Mouse (Mus musculus) stomach, postnatal 0 days (tissue): ENCODE measurements around the gene Megf9. TPM values are rescaled to one million over a fixed set of nuclear protein-coding genes. Genes with fewer than 3 reads are reported as not detected.

Source experiments
- ATAC-seq: fragments of 200-750 bp; cut with Nextera tagmentation; 2 replicates; pipeline ENCODE4 v1.8.0; 2017; ENCODE audit not compliant: low FRiP score, low TSS enrichment
- DNase-seq: peaks from one replicate; pipeline ENCODE4 v3.0.0-alpha.2; 2016; ENCODE audit warnings: low spot score
- H3K27ac ChIP-seq: fragments of 300-500 bp; sonication (generic); replicated peaks from 2 replicates; pipeline ENCODE4 v1.5.1; 2014; ENCODE audit warnings: mild to moderate bottlenecking, control low read depth
- H3K27me3 ChIP-seq: fragments of 300-500 bp; sonication (generic); 2 replicates; pipeline ENCODE4 v1.6.1; 2014; ENCODE audit warnings: low read length; ENCODE audit not compliant: control insufficient read depth, insufficient read depth
- H3K36me3 ChIP-seq: fragments of 300-500 bp; sonication (generic); 2 replicates; pipeline ENCODE4 v1.6.1; 2014; ENCODE audit warnings: low read length, mixed read lengths; ENCODE audit not compliant: control insufficient read depth, insufficient read depth
- H3K4me1 ChIP-seq: fragments of 300-500 bp; sonication (generic); replicated peaks from 2 replicates; pipeline ENCODE4 v1.6.1; 2014; ENCODE audit warnings: antibody characterized with exemption; ENCODE audit not compliant: control insufficient read depth, insufficient read depth
- H3K4me2 ChIP-seq: fragments of 300-500 bp; sonication (generic); replicated peaks from 2 replicates; pipeline ENCODE4 v1.6.1; 2014; ENCODE audit warnings: low read depth, mild to moderate bottlenecking, control low read depth, moderate library complexity
- H3K4me3 ChIP-seq: fragments of 300-500 bp; sonication (generic); 2 replicates; pipeline ENCODE4 v1.5.1; 2014; ENCODE audit warnings: low read depth, low read length, control low read depth
- H3K9ac ChIP-seq: fragments of 300-500 bp; sonication (generic); 2 replicates; pipeline ENCODE4 v1.6.1; 2014; ENCODE audit warnings: mild to moderate bottlenecking, low read length, control low read depth, mixed read lengths
- H3K9me3 ChIP-seq: fragments of 300-500 bp; sonication (generic); 2 replicates; pipeline ENCODE4 v1.6.1; 2016; ENCODE audit warnings: low read length; ENCODE audit not compliant: control insufficient read depth
- CTCF ChIP-seq: IDR thresholded peaks from 2 replicates; pipeline ENCODE4 v1.5.1; 2016; ENCODE audit warnings: antibody characterized with exemption, low read depth, mild to moderate bottlenecking, moderate library complexity
- EP300 ChIP-seq: optimal IDR thresholded peaks from 2 replicates; pipeline ENCODE3; 2016; ENCODE audit warnings: antibody characterized with exemption
- WGBS: fragments of 180-500 bp; shearing (Covaris S2); extraction: QIAGEN DNeasy Blood & Tissue Kit; methylation state at CpG from one replicate; pipeline ENCODE4 v1.1.7; 2014; 5-methylcytosine and 5-hydroxymethylcytosine counted together
- polyA plus RNA-seq: library from polyadenylated mRNA; unstranded; fragments of >200 nt; fragmentation: Nextera tagmentation; extraction: Ambion mirVana; gene quantifications from 2 replicates; pipeline ENCODE4 v1.2.1, GENCODE M21; 2015

The Megf9 gene
- polyA plus RNA-seq, 1 experiment from 2014 or later, result 6.3 TPM

DNA sequence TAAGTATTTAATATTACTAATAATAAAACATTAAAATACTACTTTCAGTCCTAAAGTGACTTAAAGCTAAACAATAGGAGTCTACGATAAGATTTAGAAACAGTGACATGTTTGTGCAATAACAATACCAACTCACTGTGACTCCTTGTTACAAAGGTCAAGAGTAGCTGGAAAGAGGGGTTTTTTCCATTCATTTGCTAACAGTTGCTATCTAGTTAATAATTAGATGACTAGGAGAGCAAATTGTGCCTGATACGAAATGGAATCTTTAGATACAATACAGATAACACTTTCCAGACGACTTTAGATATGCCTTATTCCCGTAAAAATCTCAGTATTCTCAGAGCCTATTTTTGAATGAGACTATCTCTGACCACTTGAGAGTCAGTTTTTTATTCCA lies 52.9 kb downstream of the Megf9 start:
- Histone ChIP-seq H3K27ac (no peak overlapping the region), H3K36me3 (no peaks in the 10 kb centered on the region), H3K9me3 (no peaks in the 10 kb centered on the region), H3K4me2 (no peak overlapping the region), H3K4me1 (no peaks in the 10 kb centered on the region), H3K4me3 (no peak overlapping the region), H3K27me3 (no peaks in the 10 kb centered on the region), H3K9ac (no peak overlapping the region)
- no peak for ATAC-seq
- DNase-seq, result no peak
- WGBS, result 66% methylated on average over 4 of the region's 4 CpGs
- no peak for TF ChIP-seq CTCF
- no peak for TF ChIP-seq EP300

DNA sequence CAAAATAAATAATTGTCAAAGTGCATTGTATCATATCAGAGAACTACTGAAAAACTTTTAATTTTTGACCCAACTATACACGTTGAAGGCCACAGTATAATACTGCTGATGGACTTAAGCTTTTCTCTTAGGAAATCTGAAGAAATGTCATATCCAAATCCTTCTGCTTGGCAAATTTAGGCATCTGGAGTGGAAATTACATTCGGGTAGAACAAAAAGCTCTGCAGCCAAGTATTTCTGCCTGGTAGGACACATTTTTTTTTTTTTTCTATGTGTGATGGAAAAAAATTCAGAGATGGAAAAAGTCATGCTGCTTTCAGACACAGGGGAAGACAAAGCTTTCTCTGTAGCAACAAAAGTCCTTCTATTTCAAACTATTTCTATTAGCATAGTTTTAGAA lies 63.4 kb downstream of the Megf9 start:
- TF ChIP-seq CTCF, result no peak
- no peak for TF ChIP-seq EP300
- Histone ChIP-seq H3K9me3 (no peaks in the 10 kb centered on the region), H3K27me3 (no peaks in the 10 kb centered on the region), H3K4me2 (no peak overlapping the region), H3K27ac (no peak overlapping the region), H3K36me3 (no peaks in the 10 kb centered on the region), H3K4me1 (no peaks in the 10 kb centered on the region), H3K9ac (no peak overlapping the region), H3K4me3 (no peak overlapping the region)
- no peak for DNase-seq
- no peak for ATAC-seq
- 74% methylated on average over 2 of the region's 2 CpGs for WGBS

DNA sequence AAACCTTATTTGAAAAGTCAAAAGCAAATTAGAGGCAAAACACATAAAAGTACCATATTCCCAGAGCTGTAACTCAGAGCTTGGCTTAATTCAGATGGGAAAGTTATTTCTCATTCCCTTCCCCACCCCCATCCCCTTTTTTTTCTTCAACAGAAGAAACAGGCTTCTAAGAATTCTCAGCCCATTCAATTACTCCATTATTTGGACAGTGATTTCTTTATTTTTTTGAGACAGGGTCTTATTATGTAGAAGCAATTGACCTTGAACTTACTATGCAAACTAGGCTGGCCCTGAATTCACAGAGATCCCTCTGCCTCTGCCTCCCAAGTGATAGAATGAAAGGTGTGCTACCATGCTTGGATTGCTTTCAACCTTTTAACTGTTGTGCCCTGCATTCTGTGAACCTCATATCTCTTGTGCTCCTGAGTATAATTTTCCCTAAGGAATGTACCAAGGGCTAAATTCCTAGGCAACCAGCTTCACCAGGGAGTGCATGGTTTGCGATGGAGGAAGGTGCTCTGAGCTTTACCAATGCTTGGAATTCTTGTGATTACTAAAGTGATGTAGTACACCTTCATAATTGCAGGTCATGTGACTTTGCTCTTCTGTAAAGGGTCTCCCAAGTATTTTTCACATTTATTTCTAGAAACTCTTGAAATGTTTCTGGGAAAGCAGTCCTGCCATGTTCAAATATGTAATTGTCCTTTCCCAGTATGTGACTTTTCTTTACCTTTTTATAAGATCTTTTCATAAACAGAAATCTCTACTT lies 68.7 kb downstream of the Megf9 start:
- Histone ChIP-seq H3K9ac (no peak overlapping the region), H3K27ac (no peak overlapping the region), H3K9me3 (no peaks in the 10 kb centered on the region), H3K4me1 (no peaks in the 10 kb centered on the region), H3K4me2 (no peak overlapping the region), H3K4me3 (no peak overlapping the region), H3K36me3 (no peaks in the 10 kb centered on the region), H3K27me3 (no peaks in the 10 kb centered on the region)
- ATAC-seq, result no peak
- TF ChIP-seq CTCF (no peak), EP300 (no peak)
- WGBS, result 95% methylated on average over 1 of the region's 1 CpGs
- no peak for DNase-seq

GRCm38 (mm10) chr4:70463302-70463701 lies 71.5 kb downstream of the Megf9 start:
- no peak overlapping the region for H3K9ac ChIP-seq

GRCm38 (mm10) chr4:70461416-70461815 lies 73.4 kb downstream of the Megf9 start:
- no peak overlapping the region for H3K9ac ChIP-seq
- no peaks in the 10 kb centered on the region for H3K27me3 ChIP-seq
- TF ChIP-seq EP300, result no peak
- TF ChIP-seq CTCF, result no peak
- H3K4me1 ChIP-seq, result no peaks in the 10 kb centered on the region
- no peaks in the 10 kb centered on the region for H3K36me3 ChIP-seq
- DNase-seq, result no peak
- H3K27ac ChIP-seq, result no peak overlapping the region
- H3K4me3 ChIP-seq, result no peak overlapping the region
- no peak for ATAC-seq
- H3K9me3 ChIP-seq, result no peaks in the 10 kb centered on the region
- no peak overlapping the region for H3K4me2 ChIP-seq

More at GRCm38 (mm10) chr4:70463302-70463701, 71.5 kb downstream of the Megf9 start:
- DNase-seq (no peak), ATAC-seq (no peak)
- H3K4me2 ChIP-seq, result no peak overlapping the region
- no peaks in the 10 kb centered on the region for H3K9me3 ChIP-seq
- no peak for TF ChIP-seq CTCF
- TF ChIP-seq EP300, result no peak
- no peaks in the 10 kb centered on the region for H3K27me3 ChIP-seq
- no peak overlapping the region for H3K27ac ChIP-seq
- 90% methylated on average over 2 of the region's 2 CpGs for WGBS
- H3K36me3 ChIP-seq, result no peaks in the 10 kb centered on the region
- no peak overlapping the region for H3K4me3 ChIP-seq
- no peaks in the 10 kb centered on the region for H3K4me1 ChIP-seq

- no peak overlapping the region for H3K27ac ChIP-seq
- no peaks in the 10 kb centered on the region for H3K36me3 ChIP-seq
- no peak for ATAC-seq
- no peaks in the 10 kb centered on the region for H3K9me3 ChIP-seq
- H3K4me1 ChIP-seq, result no peaks in the 10 kb centered on the region
- no peak for DNase-seq
- no peak overlapping the region for H3K4me3 ChIP-seq
- H3K4me2 ChIP-seq, result no peak overlapping the region
- no peak overlapping the region for H3K9ac ChIP-seq
- WGBS, result 54% methylated on average over 3 of the region's 3 CpGs
- no peak for TF ChIP-seq EP300
- no peak for TF ChIP-seq CTCF
- no peaks in the 10 kb centered on the region for H3K27me3 ChIP-seq
These were observed 82.6 kb downstream of the Megf9 start for GRCm38 (mm10) chr4:70452161-70452560.
